Mouse (Mus musculus) heart, embryonic 16.5 days (tissue): ENCODE data around the gene Atp6v0b. TPM values are rescaled to one million over a fixed set of nuclear protein-coding genes. Genes with fewer than 3 reads are reported as not detected.

ENCODE experiments used
- ATAC-seq: fragments of 200-750 bp; cut with Nextera tagmentation; replicated peaks from 2 replicates; pipeline ENCODE4 v1.8.0; 2017; ENCODE audit warnings: moderate number of reproducible peaks; ENCODE audit not compliant: insufficient read depth, low FRiP score; ENCODE audit errors: extremely low read depth
- H3K27ac ChIP-seq: fragments of 300-500 bp; sonication (generic); 2 replicates; pipeline ENCODE4 v1.5.1; 2014; ENCODE audit warnings: mild to moderate bottlenecking, low read length, control low read depth, moderate library complexity
- H3K27me3 ChIP-seq: fragments of 300-500 bp; sonication (generic); 2 replicates; pipeline ENCODE4 v1.6.1; 2014; ENCODE audit warnings: low read length, mixed read lengths; ENCODE audit not compliant: control insufficient read depth, insufficient read depth
- H3K36me3 ChIP-seq: fragments of 300-500 bp; sonication (generic); 2 replicates; pipeline ENCODE4 v1.6.1; 2014; ENCODE audit not compliant: control insufficient read depth, insufficient read depth
- H3K4me1 ChIP-seq: fragments of 300-500 bp; sonication (generic); 2 replicates; pipeline ENCODE4 v1.6.1; 2014; ENCODE audit warnings: low read length, mixed read lengths; ENCODE audit not compliant: control insufficient read depth, insufficient read depth
- H3K4me2 ChIP-seq: fragments of 300-500 bp; sonication (generic); 2 replicates; pipeline ENCODE4 v1.6.1; 2014; ENCODE audit warnings: low read depth, mild to moderate bottlenecking, control low read depth, low read length
- H3K4me3 ChIP-seq: fragments of 300-500 bp; sonication (generic); 2 replicates; pipeline ENCODE4 v1.5.1; 2014; ENCODE audit warnings: mild to moderate bottlenecking, control low read depth, low read length
- H3K9ac ChIP-seq: fragments of 300-500 bp; sonication (generic); 2 replicates; pipeline ENCODE4 v1.6.1; 2014; ENCODE audit warnings: low read length, control low read depth
- H3K9me3 ChIP-seq: fragments of 300-500 bp; sonication (generic); replicated peaks from 2 replicates; pipeline ENCODE4 v1.6.1; 2016; ENCODE audit warnings: low read length; ENCODE audit not compliant: control insufficient read depth
- WGBS: fragments of 180-500 bp; shearing (Covaris S2); extraction: QIAGEN DNeasy Blood & Tissue Kit; methylation state at CpG from one replicate; pipeline ENCODE4 v1.1.7; 2014; 5-methylcytosine and 5-hydroxymethylcytosine counted together
- polyA plus RNA-seq: library from polyadenylated mRNA; unstranded; fragments of >200 nt; fragmentation: Nextera tagmentation; extraction: Ambion mirVana; gene quantifications from 2 replicates; pipeline ENCODE4 v1.2.1, GENCODE M21; 2015

Atp6v0b gene
- polyA plus RNA-seq, 1 experiment from 2014 or later: 229 TPM

DNA sequence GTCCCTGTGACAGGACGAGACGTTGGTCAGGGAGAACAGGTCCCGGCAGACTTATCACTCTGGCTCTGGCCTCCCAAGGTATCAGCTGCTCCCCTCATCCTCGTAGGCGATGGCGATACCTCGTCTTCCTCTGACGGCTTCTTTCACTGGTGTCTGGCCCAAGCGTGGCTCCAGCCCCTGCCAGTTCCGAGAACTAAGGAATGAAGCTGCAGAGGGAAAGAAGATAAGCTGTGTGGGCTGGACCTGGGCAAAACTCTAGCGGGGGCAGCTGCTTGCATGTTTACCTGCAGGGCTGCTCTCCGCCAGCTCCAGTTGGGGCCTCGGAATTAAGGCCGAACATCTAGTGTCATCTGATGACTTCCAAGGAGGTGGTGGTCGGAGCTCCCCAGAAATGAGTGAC, 2.3 kb upstream of the Atp6v0b start:
- 79% methylated on average over 15 of the region's 15 CpGs for WGBS
- no peak overlapping the region for H3K4me3 ChIP-seq

DNA sequence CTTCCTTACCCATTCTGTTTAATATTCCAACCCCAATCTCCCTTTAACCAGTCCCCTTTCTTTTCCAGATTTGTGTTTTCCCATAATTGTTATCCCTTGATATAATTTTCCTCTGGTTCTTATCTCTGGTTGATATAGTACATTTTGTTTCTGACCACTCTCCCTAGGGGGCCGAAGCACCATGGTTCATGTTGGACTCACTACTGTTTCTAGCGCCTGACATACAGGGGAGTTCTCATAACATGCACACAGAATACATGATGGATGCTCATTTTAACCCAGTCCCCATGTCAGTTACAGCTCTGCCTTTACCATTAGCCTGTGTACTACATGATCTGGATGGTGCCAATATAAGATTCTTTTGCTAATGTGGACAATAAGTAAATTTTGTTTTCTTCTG, 787 bp upstream of the Atp6v0b start:
- Histone ChIP-seq H3K4me3 (no peak overlapping the region; the same call in 1 of the 2 replicates), H3K36me3 (peaks cover 19% of the 10 kb centered on the region), H3K4me2 (no peak overlapping the region; the same call in 1 of the 2 replicates), H3K27me3 (no peaks in the 10 kb centered on the region), H3K9ac (no peak overlapping the region), H3K9me3 (no peaks in the 10 kb centered on the region), H3K4me1 (peaks cover 16% of the 10 kb centered on the region), H3K27ac (no peak overlapping the region)
- ATAC-seq: no peak
- 58% methylated on average over 2 of the region's 2 CpGs for WGBS

More for the DNA sequence above, 2.3 kb upstream of the Atp6v0b start:
- Histone ChIP-seq H3K4me2 (no peak overlapping the region), H3K27ac (no peak overlapping the region), H3K36me3 (peaks cover 17% of the 10 kb centered on the region), H3K4me1 (peaks cover 13% of the 10 kb centered on the region), H3K9me3 (no peaks in the 10 kb centered on the region), H3K9ac (no peak overlapping the region), H3K27me3 (no peaks in the 10 kb centered on the region)
- ATAC-seq: no peak

DNA sequence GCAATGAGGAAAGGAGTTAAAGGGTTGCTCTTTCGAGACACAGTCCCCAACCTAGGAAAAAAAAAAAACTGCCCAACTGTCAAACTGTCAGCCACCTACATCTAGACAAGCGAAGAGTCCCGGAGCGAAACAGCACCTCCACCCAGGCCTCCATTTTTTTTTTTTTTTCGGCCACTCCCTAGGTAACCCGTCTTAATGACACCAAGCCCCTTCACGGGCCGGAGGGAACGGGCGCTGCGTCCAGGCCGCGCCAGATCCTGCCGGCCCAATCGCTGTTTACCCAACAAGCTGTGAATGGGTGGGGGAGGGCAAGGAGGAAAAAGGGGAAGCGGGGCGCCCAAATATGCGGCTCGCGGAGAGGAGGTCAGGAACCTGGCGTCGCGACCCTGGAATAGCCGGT, 489 bp downstream of the Atp6v0b start:
- peaks cover 21% of the 10 kb centered on the region for H3K4me1 ChIP-seq
- peak overlapping the region; percentile 90 for H3K9ac ChIP-seq
- ATAC-seq: no peak
- peak overlapping the region; percentile 89 for H3K4me3 ChIP-seq
- peaks cover 19% of the 10 kb centered on the region for H3K36me3 ChIP-seq
- peak overlapping the region; percentile 33; the same call in 1 of the 2 replicates for H3K27ac ChIP-seq
- peak overlapping the region; percentile 86 for H3K4me2 ChIP-seq
- H3K27me3 ChIP-seq: no peaks in the 10 kb centered on the region
- no peaks in the 10 kb centered on the region for H3K9me3 ChIP-seq
- 1% methylated on average over 24 of the region's 24 CpGs for whole genome bisulfite sequencing

DNA sequence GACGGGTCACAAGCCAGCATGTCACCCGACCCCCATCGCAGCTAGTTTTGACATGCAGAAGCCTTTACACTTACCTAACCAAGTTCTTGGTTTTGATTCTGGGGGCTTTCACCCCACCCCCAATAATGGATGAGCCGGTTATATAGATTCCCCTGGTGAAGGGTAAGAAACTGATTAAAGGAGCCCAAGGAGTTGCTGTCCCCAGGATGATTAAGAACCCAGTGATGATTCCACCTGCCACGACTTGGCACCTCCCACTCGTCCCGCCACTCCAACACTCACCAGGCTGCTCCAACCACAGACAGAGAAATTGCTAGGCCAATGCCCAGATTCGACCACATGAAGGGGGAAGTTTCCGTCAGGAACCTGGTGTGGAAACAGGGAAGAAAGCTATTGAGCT, 1.1 kb downstream of the Atp6v0b start:
- peak overlapping the region; percentile 86 for H3K4me2 ChIP-seq
- H3K9me3 ChIP-seq: no peaks in the 10 kb centered on the region
- H3K9ac ChIP-seq: peak overlapping the region; percentile 90; the same call in 1 of the 2 replicates
- no peaks in the 10 kb centered on the region for H3K27me3 ChIP-seq
- H3K4me1 ChIP-seq: peaks cover 17% of the 10 kb centered on the region
- H3K4me3 ChIP-seq: peak overlapping the region; percentile 89
- 80% methylated on average over 9 of the region's 9 CpGs for WGBS
- H3K27ac ChIP-seq: no peak overlapping the region
- no peak for ATAC-seq
- peaks cover 19% of the 10 kb centered on the region for H3K36me3 ChIP-seq

DNA sequence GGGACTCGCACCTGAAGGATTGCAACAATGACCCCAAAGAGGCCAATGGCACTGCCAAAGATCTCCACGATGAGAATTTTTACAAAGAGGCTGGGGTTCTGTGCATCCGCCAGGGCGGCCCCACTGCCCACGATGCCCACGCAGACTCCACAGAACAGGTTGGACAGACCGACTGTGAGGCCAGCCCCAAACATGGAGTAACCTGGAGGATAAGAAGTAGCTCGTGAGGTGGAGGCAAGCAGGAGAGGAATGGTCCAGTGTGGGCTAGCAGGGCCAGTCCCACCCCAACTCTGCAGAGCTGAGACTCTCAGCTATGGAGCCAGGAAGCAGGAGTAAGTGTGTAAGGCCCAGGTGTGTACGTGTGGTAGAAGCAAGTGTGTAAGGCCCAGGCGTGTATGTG, 2.0 kb downstream of the Atp6v0b start:
- H3K4me2 ChIP-seq: no peak overlapping the region
- ATAC-seq: no peak
- 93% methylated on average over 10 of the region's 10 CpGs for WGBS

DNA sequence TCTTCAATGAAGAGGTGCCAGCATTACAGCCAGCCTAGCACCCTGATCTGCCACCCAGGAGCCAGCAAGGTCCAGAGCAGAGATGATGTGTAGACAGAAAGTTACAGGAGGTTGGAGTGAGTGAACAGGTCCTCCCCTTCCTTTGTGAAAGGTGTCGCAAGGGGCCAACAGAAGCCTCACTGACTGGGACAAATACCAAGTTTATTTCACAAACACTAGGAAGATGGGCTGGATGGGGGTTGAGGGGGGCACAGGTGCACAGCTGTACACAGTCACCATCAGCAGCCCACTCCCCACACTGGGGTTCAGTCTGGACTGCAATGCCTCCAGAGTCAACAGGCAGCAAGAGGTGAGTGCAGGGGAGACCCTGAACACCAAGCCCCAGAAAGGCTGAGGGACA, 3.0 kb downstream of the Atp6v0b start:
- WGBS: 88% methylated on average over 1 of the region's 1 CpGs
- H3K9ac ChIP-seq: no peak overlapping the region
- H3K4me2 ChIP-seq: no peak overlapping the region
- no peak for ATAC-seq
- H3K4me1 ChIP-seq: peaks cover 16% of the 10 kb centered on the region
- no peak overlapping the region for H3K4me3 ChIP-seq
- no peaks in the 10 kb centered on the region for H3K27me3 ChIP-seq
- peaks cover 15% of the 10 kb centered on the region for H3K36me3 ChIP-seq
- no peak overlapping the region for H3K27ac ChIP-seq
- no peaks in the 10 kb centered on the region for H3K9me3 ChIP-seq

More for the DNA sequence above, 2.0 kb downstream of the Atp6v0b start:
- no peaks in the 10 kb centered on the region for H3K27me3 ChIP-seq
- H3K4me1 ChIP-seq: peaks cover 16% of the 10 kb centered on the region
- no peak overlapping the region for H3K9ac ChIP-seq
- H3K9me3 ChIP-seq: no peaks in the 10 kb centered on the region
- peaks cover 19% of the 10 kb centered on the region for H3K36me3 ChIP-seq
- no peak overlapping the region for H3K4me3 ChIP-seq
- H3K27ac ChIP-seq: no peak overlapping the region

DNA sequence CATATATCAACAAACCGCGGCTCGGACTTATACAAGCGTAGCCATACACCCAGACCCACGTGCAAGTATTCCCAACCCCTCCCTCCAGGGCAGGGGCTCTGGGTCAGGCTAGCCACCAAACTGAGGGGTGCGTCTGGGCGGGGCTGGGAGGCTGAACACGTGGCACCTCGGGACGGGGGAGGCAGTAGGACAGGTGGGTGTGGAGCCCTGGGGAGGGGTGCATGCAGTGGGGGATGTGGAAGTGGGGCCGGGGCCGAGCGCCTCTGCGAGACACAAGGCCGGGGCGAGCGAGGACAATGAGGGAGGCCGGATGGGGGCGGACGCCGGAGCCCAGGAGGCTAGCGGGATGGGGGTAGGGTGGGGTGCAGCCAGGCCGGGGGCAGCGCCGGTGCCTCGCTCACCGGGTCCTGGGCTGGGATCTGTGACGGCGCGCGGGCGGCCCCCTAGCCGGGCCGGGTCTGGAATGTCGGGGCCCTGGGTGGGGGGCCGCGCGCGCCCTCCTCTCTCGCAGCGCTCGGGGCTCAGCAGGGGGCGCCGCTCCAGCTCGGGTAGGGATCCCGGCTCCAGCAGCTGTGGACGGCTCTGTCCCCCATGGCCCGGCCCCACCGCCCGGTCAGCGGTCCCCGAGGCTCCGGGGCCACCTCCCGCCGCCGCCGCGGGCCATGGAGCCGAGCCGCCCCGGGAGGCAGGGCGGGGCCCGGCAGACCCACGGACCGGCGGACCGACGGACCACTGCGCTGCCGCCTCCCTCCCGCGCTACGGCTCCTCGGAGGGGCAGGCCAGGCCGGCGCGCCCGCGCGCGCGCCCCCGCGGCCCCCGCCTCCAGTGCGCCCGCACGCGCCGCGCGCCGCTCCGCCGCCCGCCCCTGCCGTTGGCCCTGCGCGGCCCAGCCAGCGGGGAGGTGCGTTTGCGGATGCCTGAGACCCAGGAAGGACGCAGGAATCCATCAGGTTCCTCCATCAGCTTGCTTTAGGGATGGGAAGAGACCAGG, 4.1 kb downstream of the Atp6v0b start, which contains the start of gene B4galt2:
B4galt2 (minus strand) TSS at position 787 of the 991 bp plus-strand sequence.
- Histone ChIP-seq H3K9ac (peak within 1 kb of the TSS; percentile 85), H3K4me3 (peak within 1 kb of the TSS; percentile 79), H3K27ac (0 out of 2 replicates have a peak within 1 kb of the TSS, but pooled peaks have one; percentile 30), H3K36me3 (peaks cover 15% of the 10 kb centered on the region), H3K27me3 (no peaks in the 10 kb centered on the region), H3K4me1 (peaks cover 19% of the 10 kb centered on the region), H3K9me3 (no peaks in the 10 kb centered on the region), H3K4me2 (peak within 1 kb of the TSS; percentile 62)
- peak; percentile 53 for ATAC-seq
- WGBS: 2% methylated on average over 86 of the region's 103 CpGs

DNA sequence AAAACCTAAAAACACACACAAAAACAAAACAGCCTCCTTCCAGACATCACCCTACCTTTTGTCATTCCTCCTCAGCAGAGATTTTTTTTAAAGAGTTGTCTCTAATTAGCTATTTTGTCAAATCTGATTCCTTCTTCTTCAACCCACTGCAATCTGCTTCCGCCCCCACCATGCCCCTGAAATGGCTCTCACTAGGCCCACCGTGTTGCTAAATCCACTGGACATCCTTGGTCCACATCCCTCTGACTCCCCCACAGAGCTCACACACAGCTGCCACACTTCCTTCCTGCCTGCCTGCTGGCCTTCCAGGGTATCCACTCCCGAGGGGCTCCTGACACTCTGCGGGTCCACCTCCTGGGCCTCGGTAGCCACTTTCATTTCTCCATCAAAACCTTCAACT, 8.4 kb downstream of the Atp6v0b start:
- H3K27ac ChIP-seq: no peak overlapping the region
- H3K36me3 ChIP-seq: peaks cover 4% of the 10 kb centered on the region; the same call in 1 of the 2 replicates
- 58% methylated on average over 5 of the region's 5 CpGs for WGBS
- peaks cover 10% of the 10 kb centered on the region for H3K4me1 ChIP-seq
- H3K9ac ChIP-seq: no peak overlapping the region
- H3K27me3 ChIP-seq: no peaks in the 10 kb centered on the region
- no peaks in the 10 kb centered on the region for H3K9me3 ChIP-seq
- H3K4me3 ChIP-seq: no peak overlapping the region
- H3K4me2 ChIP-seq: no peak overlapping the region
- no peak for ATAC-seq

DNA sequence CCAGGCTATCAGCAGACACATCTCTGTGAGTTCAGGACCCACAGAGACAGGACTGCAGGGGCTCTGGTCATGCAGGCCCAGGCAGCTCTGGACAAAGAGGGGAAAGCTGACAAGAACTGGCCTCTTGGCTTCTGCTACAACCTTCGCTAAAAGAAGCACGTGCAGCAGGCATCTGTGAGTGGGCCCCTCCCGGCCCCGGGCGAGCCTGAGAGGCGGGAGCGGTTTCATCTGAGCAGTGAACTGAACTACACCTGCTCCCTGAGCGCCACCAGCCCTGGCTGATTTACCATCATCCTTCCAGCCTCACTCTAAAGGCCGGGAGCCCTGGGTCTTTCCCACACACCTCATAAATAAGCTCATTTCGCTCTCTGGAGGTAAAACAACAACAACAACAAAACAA, 8.8 kb downstream of the Atp6v0b start:
- no peak overlapping the region for H3K9ac ChIP-seq
- H3K27ac ChIP-seq: no peak overlapping the region
- no peaks in the 10 kb centered on the region for H3K9me3 ChIP-seq
- WGBS: 43% methylated on average over 10 of the region's 10 CpGs
- no peaks in the 10 kb centered on the region for H3K27me3 ChIP-seq
- no peak overlapping the region for H3K4me3 ChIP-seq
- H3K4me2 ChIP-seq: no peak overlapping the region
- peaks cover 4% of the 10 kb centered on the region; the same call in 1 of the 2 replicates for H3K36me3 ChIP-seq
- no peak for ATAC-seq
- peaks cover 8% of the 10 kb centered on the region for H3K4me1 ChIP-seq
